8 mouse cellular contexts compared by ENCODE assay signal in the genomic region with DNA sequence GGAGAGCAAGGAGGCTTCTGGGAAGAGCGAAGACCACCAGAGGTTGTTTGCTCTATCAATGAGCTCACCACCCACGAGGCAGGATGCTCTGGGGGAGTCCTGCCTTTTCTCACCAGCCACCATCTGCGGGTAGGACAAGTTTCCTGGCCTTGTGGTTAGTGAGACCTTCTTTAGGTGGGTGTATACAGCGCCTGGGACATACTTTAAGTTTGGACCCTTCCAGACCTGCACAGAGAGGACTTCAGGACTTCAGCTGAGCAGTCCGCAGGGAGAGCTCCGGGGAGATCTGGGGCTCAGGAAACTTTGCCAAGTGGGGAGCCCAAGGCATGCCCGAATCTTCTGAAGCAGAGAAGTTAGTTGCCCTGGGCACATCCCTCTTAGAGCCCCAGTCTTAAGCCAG. TPM values are rescaled to one million over a fixed set of nuclear protein-coding genes. Genes with fewer than 3 reads are reported as not detected.
DNase-seq lines count a peak whose midpoint lies in the region; ATAC-seq and TF ChIP-seq lines count a peak whose summit lies in the region.

No protein-coding gene starts in this region.

- intact Hi-C loops in left cerebral cortex, adult 2 months (cut with DNase I), result loop anchor here (5.0 kb wide), 1 partner anchor 207 kb away; no protein-coding TSS in a partner anchor
- intact Hi-C loops in left cerebral cortex, postnatal 4 days (cut with DNase I), result no loop called here

- no peak for ATAC-seq in embryonic facial prominence, embryonic 15.5 days (ENCODE audit: insufficient number of reproducible peaks, low FRiP score, low TSS enrichment, low read depth)
- no peak for ATAC-seq in limb, embryonic 13.5 days (ENCODE audit: low FRiP score, low read depth)

- H3K9me3 ChIP-seq in embryonic facial prominence, embryonic 15.5 days (replicated peaks), result no peaks in the 10 kb centered on the region
- no peaks in the 10 kb centered on the region for H3K9me3 ChIP-seq in limb, embryonic 13.5 days

- peak overlapping the region; percentile 42 for H3K4me3 ChIP-seq in left cerebral cortex, adult 2 months
- peak overlapping the region; percentile 35 for H3K4me3 ChIP-seq in embryonic facial prominence, embryonic 15.5 days (replicated peaks)
- H3K4me3 ChIP-seq in limb, embryonic 13.5 days, result peak overlapping the region; percentile 36

- H3K4me2 ChIP-seq in embryonic facial prominence, embryonic 15.5 days (replicated peaks), result peak overlapping the region; percentile 56
- peak overlapping the region; percentile 64 for H3K4me2 ChIP-seq in limb, embryonic 13.5 days (replicated peaks)

- peaks cover 47% of the 10 kb centered on the region for H3K27me3 ChIP-seq in embryonic facial prominence, embryonic 15.5 days
- peaks cover 78% of the 10 kb centered on the region for H3K27me3 ChIP-seq in limb, embryonic 13.5 days
- no peaks in the 10 kb centered on the region; the same call in 1 of the 2 replicates for H3K27me3 ChIP-seq in splenic B cell, adult 2 months (ENCODE audit: control insufficient read depth, insufficient read depth, low read length, poor library complexity, severe bottlenecking)

- no peak for TF ChIP-seq CTCF in left cerebral cortex, adult 2 months (IDR thresholded peaks at IDR 0.05)

- peaks cover 22% of the 10 kb centered on the region for H3K4me1 ChIP-seq in embryonic facial prominence, embryonic 15.5 days
- peaks cover 35% of the 10 kb centered on the region for H3K4me1 ChIP-seq in limb, embryonic 13.5 days

- H3K27ac ChIP-seq in left cerebral cortex, adult 2 months, result peak overlapping the region; percentile 78
- no peak overlapping the region for H3K27ac ChIP-seq in embryonic facial prominence, embryonic 15.5 days (replicated peaks)
- no peak overlapping the region for H3K27ac ChIP-seq in limb, embryonic 13.5 days

- 0 out of 2 replicates have a peak, but pooled peaks cover under 1% of the 10 kb centered on the region for H3K36me3 ChIP-seq in embryonic facial prominence, embryonic 15.5 days
- H3K36me3 ChIP-seq in limb, embryonic 13.5 days, result peaks cover 2% of the 10 kb centered on the region
- no peaks in the 10 kb centered on the region for H3K36me3 ChIP-seq in splenic B cell, adult 2 months (ENCODE audit: control insufficient read depth, insufficient read depth, low read length, poor library complexity, severe bottlenecking)

- no peak for DNase-seq in left cerebral cortex, adult 2 months (ENCODE audit: extremely low spot score in 1 of 2, low spot score in 2 of 2)
- no peak for DNase-seq in left cerebral cortex, postnatal 4 days
- peak; percentile 53 for DNase-seq in splenic B cell, adult 2 months (ENCODE audit: low read depth, low spot score)
- DNase-seq in cerebellum, adult 18-20 months, result no peak
- no peak for DNase-seq in c-Kit-positive CD71-positive TER-119-positive erythroid progenitor cells, embryonic 14.5 days (ENCODE audit: low spot score)
- no peak for DNase-seq in left cerebral cortex, adult 8-10 months (ENCODE audit: low spot score in 2 of 2)

- WGBS in embryonic facial prominence, embryonic 15.5 days, result 23% methylated on average over 7 of the region's 7 CpGs
- 23% methylated on average over 7 of the region's 7 CpGs for WGBS in limb, embryonic 13.5 days

- H3K9ac ChIP-seq in embryonic facial prominence, embryonic 15.5 days, result no peak overlapping the region
- 0 out of 2 replicates have a peak overlapping the region, but pooled peaks have one; percentile 10 for H3K9ac ChIP-seq in limb, embryonic 13.5 days

RNA-seq across cellular contexts. Expression of a gene that starts 0.5 kb away (rescaled TPM):
- total RNA-seq in left cerebral cortex, adult 2 months (2021), result 1 to 10 TPM; 1.0 to 1.6 TPM
- total RNA-seq in left cerebral cortex, postnatal 4 days (2021), result not detected
- 1.3 and 1.4 TPM in 2 replicates for polyA plus RNA-seq in embryonic facial prominence, embryonic 15.5 days (2015; fragmentation: Nextera tagmentation; extraction: Ambion mirVana)
- polyA plus RNA-seq in limb, embryonic 13.5 days (2015; fragmentation: Nextera tagmentation; extraction: Ambion mirVana), result 0.83 and 0.97 TPM in 2 replicates
- total RNA-seq in left cerebral cortex, adult 8-10 months (2022), result under 1 TPM; 0.59 to 0.80 (median 0.75) TPM

RNA-seq across cellular contexts. Expression of a gene that starts 15.9 kb away (rescaled TPM):
- 10 to 100 TPM; 37.6 to 37.9 TPM for total RNA-seq in left cerebral cortex, adult 2 months (2021)
- 10 to 100 TPM; 21.8 to 24.1 TPM for total RNA-seq in left cerebral cortex, postnatal 4 days (2021)
- 53.2 and 54.6 TPM in 2 replicates for polyA plus RNA-seq in embryonic facial prominence, embryonic 15.5 days (2015; fragmentation: Nextera tagmentation; extraction: Ambion mirVana)
- 51.2 and 52.6 TPM in 2 replicates for polyA plus RNA-seq in limb, embryonic 13.5 days (2015; fragmentation: Nextera tagmentation; extraction: Ambion mirVana)
- 10 to 100 TPM; 33.2 to 39.7 (median 37.7) TPM for total RNA-seq in left cerebral cortex, adult 8-10 months (2022)

RNA-seq across cellular contexts. Expression of a gene that starts 16.0 kb away (rescaled TPM):
- total RNA-seq in left cerebral cortex, adult 2 months (2021), result 10 to 100 TPM; 27.0 TPM
- total RNA-seq in left cerebral cortex, postnatal 4 days (2021), result 10 to 100 TPM; 46.2 to 49.4 TPM
- 46.4 and 49.7 TPM in 2 replicates for polyA plus RNA-seq in embryonic facial prominence, embryonic 15.5 days (2015; fragmentation: Nextera tagmentation; extraction: Ambion mirVana)
- polyA plus RNA-seq in limb, embryonic 13.5 days (2015; fragmentation: Nextera tagmentation; extraction: Ambion mirVana), result 56.7 and 59.4 TPM in 2 replicates
- 10 to 100 TPM; 21.3 to 27.5 (median 22.6) TPM for total RNA-seq in left cerebral cortex, adult 8-10 months (2022)

RNA-seq across cellular contexts. Expression of a gene that starts 16.8 kb away (rescaled TPM):
- total RNA-seq in left cerebral cortex, adult 2 months (2021), result 10 to 100 TPM; 20.8 to 25.3 TPM
- 10 to 100 TPM; 68.7 to 78.2 TPM for total RNA-seq in left cerebral cortex, postnatal 4 days (2021)
- polyA plus RNA-seq in embryonic facial prominence, embryonic 15.5 days (2015; fragmentation: Nextera tagmentation; extraction: Ambion mirVana), result 31.9 and 33.8 TPM in 2 replicates
- 37.1 and 39.7 TPM in 2 replicates for polyA plus RNA-seq in limb, embryonic 13.5 days (2015; fragmentation: Nextera tagmentation; extraction: Ambion mirVana)
- 10 to 100 TPM; 22.5 to 32.0 (median 29.1) TPM for total RNA-seq in left cerebral cortex, adult 8-10 months (2022)

RNA-seq across cellular contexts. Expression of a gene that starts 27.3 kb away (rescaled TPM):
- 1 to 10 TPM; 6.6 to 7.1 TPM for total RNA-seq in left cerebral cortex, adult 2 months (2021)
- 10 to 100 TPM in 1 of 2 experiments, 1 to 10 TPM in 1; 8.8 to 10.1 TPM for total RNA-seq in left cerebral cortex, postnatal 4 days (2021)
- 173 and 186 TPM in 2 replicates for polyA plus RNA-seq in embryonic facial prominence, embryonic 15.5 days (2015; fragmentation: Nextera tagmentation; extraction: Ambion mirVana)
- 139 and 144 TPM in 2 replicates for polyA plus RNA-seq in limb, embryonic 13.5 days (2015; fragmentation: Nextera tagmentation; extraction: Ambion mirVana)
- total RNA-seq in left cerebral cortex, adult 8-10 months (2022), result 10 to 100 TPM in 3 of 4 experiments, 1 to 10 TPM in 1; 9.7 to 38.7 (median 16.8) TPM
